Mouse (Mus musculus) myocyte (in vitro differentiated cells): ENCODE measurements around the gene D130043K22Rik. TPM values are rescaled to one million over a fixed set of nuclear protein-coding genes. Genes with fewer than 3 reads are reported as not detected.

Experiments
- H3K27me3 ChIP-seq: one replicate; pipeline ENCODE4 v1.6.1; 2011; ENCODE audit not compliant: control insufficient read depth, insufficient read depth, insufficient read length
- H3K36me3 ChIP-seq: one replicate; pipeline ENCODE4 v1.6.1; 2011; ENCODE audit not compliant: control insufficient read depth, insufficient read depth
- H3K4me2 ChIP-seq: one replicate; pipeline ENCODE4 v1.6.1; 2011; ENCODE audit warnings: low read depth, control low read depth
- H3K4me3 ChIP-seq: one replicate; pipeline ENCODE4 v1.5.1; 2011; ENCODE audit warnings: mild to moderate bottlenecking, control low read depth, moderate library complexity
- H3K79me2 ChIP-seq: one replicate; pipeline ENCODE4 v1.6.1; 2011; ENCODE audit not compliant: control insufficient read depth, insufficient read depth
- H3ac ChIP-seq: one replicate; pipeline ENCODE4 v1.6.1; 2011; ENCODE audit not compliant: control insufficient read depth, insufficient read length
- CEBPB ChIP-seq: IDR thresholded peaks from 2 replicates; pipeline ENCODE4 v1.6.1; 2011; ENCODE audit warnings: mild to moderate bottlenecking, moderate library complexity; ENCODE audit not compliant: poor library complexity, insufficient read depth, severe bottlenecking
- MAX ChIP-seq: IDR thresholded peaks from one replicate; pipeline ENCODE4 v1.6.1; 2011; ENCODE audit warnings: low read depth, mild to moderate bottlenecking, control low read depth
- MYOD1 ChIP-seq, 3 experiments: IDR thresholded peaks; one replicate each; pipeline ENCODE4 v1.6.1; 2011; ENCODE audit warnings: control low read depth in 2 of 3, low read depth in 2 of 3, mild to moderate bottlenecking in 2 of 3, moderate library complexity in 1 of 3; ENCODE audit not compliant: insufficient read length in 2 of 3, control insufficient read depth in 1 of 3
- MYOG ChIP-seq, 3 experiments: IDR thresholded peaks; one replicate each; pipeline ENCODE4 v1.6.1; 2011; ENCODE audit warnings: control low read depth in 2 of 3, low read depth in 2 of 3, mild to moderate bottlenecking in 2 of 3; ENCODE audit not compliant: insufficient read length in 2 of 3, control insufficient read depth in 1 of 3, insufficient read depth in 1 of 3
- POLR2A ChIP-seq: IDR thresholded peaks from one replicate; pipeline ENCODE4 v1.6.1; 2011; ENCODE audit warnings: low read depth, mild to moderate bottlenecking, control low read depth, moderate library complexity; ENCODE audit not compliant: insufficient read length
- POLR2AphosphoS2 ChIP-seq: IDR thresholded peaks from one replicate; pipeline ENCODE4 v1.6.1; 2011; ENCODE audit warnings: low read depth, control low read depth; ENCODE audit not compliant: insufficient read length
- SRF ChIP-seq: IDR thresholded peaks from one replicate; pipeline ENCODE4 v1.6.1; 2011; ENCODE audit warnings: low read depth; ENCODE audit not compliant: control insufficient read depth, insufficient read length
- TCF12 ChIP-seq: IDR thresholded peaks from one replicate; pipeline ENCODE4 v1.6.1; 2011; ENCODE audit warnings: mild to moderate bottlenecking, control low read depth; ENCODE audit not compliant: poor library complexity, insufficient read depth, severe bottlenecking
- USF1 ChIP-seq: IDR thresholded peaks from one replicate; pipeline ENCODE4 v1.6.1; 2011; ENCODE audit warnings: low read depth, mild to moderate bottlenecking, control low read depth, moderate library complexity
- polyA plus RNA-seq: library from polyadenylated mRNA; unstranded; fragments of >200 nt; fragmentation: generic; extraction: Trizol; gene quantifications from one replicate; pipeline ENCODE4 v1.2.1, GENCODE M21; 2012; ENCODE audit warnings: missing spikeins

Gene D130043K22Rik
- polyA plus RNA-seq, 1 experiment: not detected

GRCm38 (mm10) chr13:24948870-24949269 is 103.9 kb downstream of the D130043K22Rik start:
- H3K79me2 ChIP-seq: no peaks in the 10 kb centered on the region
- H3K4me2 ChIP-seq: no peak overlapping the region
- no peaks in the 10 kb centered on the region for H3K36me3 ChIP-seq
- H3K27me3 ChIP-seq: no peaks in the 10 kb centered on the region
- no peak for TF ChIP-seq SRF
- no peak for TF ChIP-seq CEBPB
- no peak for TF ChIP-seq USF1
- TF ChIP-seq MYOD1 (IDR thresholded peaks at IDR 0.05; ENCODE audit: control insufficient read depth in 1 of 3, insufficient read length in 2 of 3, low read depth in 2 of 3): no peak
- TF ChIP-seq POLR2AphosphoS2: no peak
- no peak for TF ChIP-seq POLR2A
- no peak for TF ChIP-seq TCF12
- TF ChIP-seq MYOG (IDR thresholded peaks at IDR 0.05; ENCODE audit: control insufficient read depth in 1 of 3, insufficient read depth in 1 of 3, insufficient read length in 2 of 3, low read depth in 2 of 3): no peak
- no peak for TF ChIP-seq MAX
- no peak overlapping the region for H3K4me3 ChIP-seq
- no peak overlapping the region for H3ac ChIP-seq

Other genes with a start within 250 kb of the D130043K22Rik start
- 0.07 TPM for gene Armh2, start 103.9 kb upstream of the D130043K22Rik start, polyA plus RNA-seq
- gene Gmnn, start 83.2 kb upstream of the D130043K22Rik start, polyA plus RNA-seq: 10.8 TPM
- 27.3 TPM for gene BC005537, start 43.5 kb upstream of the D130043K22Rik start, polyA plus RNA-seq
- gene Acot13, start 13.6 kb upstream of the D130043K22Rik start, polyA plus RNA-seq: 67.1 TPM
- 5.4 TPM for gene Tdp2, start 13.5 kb upstream of the D130043K22Rik start, polyA plus RNA-seq
- 0.54 TPM for gene Aldh5a1, start 92.5 kb downstream of the D130043K22Rik start, polyA plus RNA-seq
- 0.04 TPM for gene Gpld1, start 98.0 kb downstream of the D130043K22Rik start, polyA plus RNA-seq
- 12.7 TPM for gene Mrs2, start 175.2 kb downstream of the D130043K22Rik start, polyA plus RNA-seq
- gene Dcdc2a, start 210.9 kb downstream of the D130043K22Rik start, polyA plus RNA-seq: 0.05 TPM